In genomic region chr14:62555309-62555829, GRCm38 (mm10) we compare ENCODE assay signal across 8 mouse cellular contexts. TPM values are rescaled to one million over a fixed set of nuclear protein-coding genes. Genes with fewer than 3 reads are reported as not detected.
DNase-seq lines count a peak whose midpoint lies in the region; ATAC-seq and TF ChIP-seq lines count a peak whose summit lies in the region.

Gene Fam124a (plus strand): TSS chr14:62555737.

- TF ChIP-seq POLR2A in cerebellum, adult 2 months (IDR thresholded peaks at IDR 0.05; ENCODE audit: borderline replicate concordance, insufficient read depth, low read length) = peak; percentile 44

- peak within 1 kb of the TSS; percentile 59 for H3K9ac ChIP-seq in liver, postnatal 0 days (replicated peaks)
- H3K9ac ChIP-seq in neural tube, embryonic 15.5 days (replicated peaks) = peak within 1 kb of the TSS; percentile 71

- under 1% methylated on average over 49 of the region's 51 CpGs for WGBS in cerebellum, adult 2 months
- under 1% methylated on average over 47 of the region's 51 CpGs for WGBS in liver, postnatal 0 days (ENCODE audit: insufficient replicate concordance)
- under 1% methylated on average over 51 of the region's 51 CpGs for WGBS in neural tube, embryonic 15.5 days

- H3K36me3 ChIP-seq in liver, postnatal 0 days (replicated peaks; ENCODE audit: insufficient read depth, low read length) = no peaks in the 10 kb centered on the region
- H3K36me3 ChIP-seq in neural tube, embryonic 15.5 days = no peaks in the 10 kb centered on the region

- H3K27me3 ChIP-seq in cerebellum, adult 2 months (ENCODE audit: control insufficient read depth, insufficient read depth, low read length) = no peaks in the 10 kb centered on the region
- H3K27me3 ChIP-seq in liver, postnatal 0 days (ENCODE audit: insufficient read depth, low read length) = peaks cover 27% of the 10 kb centered on the region
- peaks cover 3% of the 10 kb centered on the region; the same call in 1 of the 2 replicates for H3K27me3 ChIP-seq in neural tube, embryonic 15.5 days (replicated peaks)

- H3K4me2 ChIP-seq in liver, postnatal 0 days (ENCODE audit: low read depth, low read length) = peak within 1 kb of the TSS; percentile 79
- H3K4me2 ChIP-seq in neural tube, embryonic 15.5 days = peak within 1 kb of the TSS; percentile 89

- H3K4me3 ChIP-seq in cerebellum, adult 2 months (replicated peaks; ENCODE audit: insufficient read depth, low read depth, low read length) = peak within 1 kb of the TSS; percentile 62
- H3K4me3 ChIP-seq in liver, postnatal 0 days (ENCODE audit: low read depth, low read length) = peak within 1 kb of the TSS; percentile 53
- peak within 1 kb of the TSS; percentile 61 for H3K4me3 ChIP-seq in neural tube, embryonic 15.5 days (replicated peaks)

- TF ChIP-seq EP300 in liver, postnatal 0 days (IDR thresholded peaks at IDR 0.05; ENCODE audit: low read depth) = no peak

- H3K27ac ChIP-seq in cerebellum, adult 2 months (ENCODE audit: insufficient read depth, low read length) = no peak within 1 kb of the TSS
- H3K27ac ChIP-seq in liver, postnatal 0 days (ENCODE audit: low read depth) = peak within 1 kb of the TSS; percentile 69
- H3K27ac ChIP-seq in neural tube, embryonic 15.5 days (replicated peaks) = peak within 1 kb of the TSS; percentile 82

- H3K9me3 ChIP-seq in liver, postnatal 0 days (ENCODE audit: low read length) = no peaks in the 10 kb centered on the region
- no peaks in the 10 kb centered on the region for H3K9me3 ChIP-seq in neural tube, embryonic 15.5 days (replicated peaks)

- DNase-seq in Muller cell, postnatal 12 days (ENCODE audit: inconsistent ontology term) = peak; percentile 91
- DNase-seq in cerebellum, adult 2 months = peak; percentile 80 to 82
- DNase-seq in heart, postnatal 36 days = peak; percentile 61 to 73
- peak; percentile 68 to 85 for DNase-seq in layer of hippocampus, adult 18-20 months (ENCODE audit: low spot score in 2 of 2)
- DNase-seq in liver, postnatal 0 days = peak; percentile 75
- peak; percentile 13 to 33 for DNase-seq in thymus, adult 18-20 months

- peak; percentile 91 for ATAC-seq in frontal cortex, adult (ENCODE audit: low TSS enrichment)
- peak; percentile 90 for ATAC-seq in liver, postnatal 0 days
- ATAC-seq in neural tube, embryonic 15.5 days (ENCODE audit: low FRiP score) = peak; percentile 94

- no peak; the same call in 1 of the 2 replicates for TF ChIP-seq CTCF in cerebellum, adult 2 months (IDR thresholded peaks at IDR 0.05; ENCODE audit: borderline replicate concordance, insufficient read depth, low read depth, low read length)
- TF ChIP-seq CTCF in liver, postnatal 0 days (IDR thresholded peaks at IDR 0.05; ENCODE audit: low read depth) = peak; percentile 2; the same call in 1 of the 2 replicates

- H3K4me1 ChIP-seq in cerebellum, adult 2 months (ENCODE audit: control insufficient read depth, insufficient read depth, low read length) = peaks cover 3% of the 10 kb centered on the region; the same call in 1 of the 2 replicates
- H3K4me1 ChIP-seq in liver, postnatal 0 days (ENCODE audit: insufficient read depth) = 0 out of 2 replicates have a peak, but pooled peaks cover 9% of the 10 kb centered on the region
- peaks cover 42% of the 10 kb centered on the region for H3K4me1 ChIP-seq in neural tube, embryonic 15.5 days

- intact Hi-C loops in heart, postnatal 36 days (cut with DNase I) = loop anchor here (5.0 to 10.0 kb wide), 2 partner anchors 209 to 422 kb away; partner anchors contain the start of gene Ints6

RNA-seq across cellular contexts. Expression of gene Fam124a, which starts in this region (rescaled TPM):
- polyA plus RNA-seq in cerebellum, adult 2 months (2012; rRNA removed) = 12.3 and 13.5 TPM in 2 replicates
- 1 to 10 TPM; 2.9 to 4.2 TPM for total RNA-seq in heart, postnatal 36 days (2021)
- 10 to 100 TPM; 13.6 to 13.9 TPM for total RNA-seq in layer of hippocampus, adult 18-20 months (2021)
- 3.0 and 3.2 TPM in 2 replicates for polyA plus RNA-seq in liver, postnatal 0 days (2015; fragmentation: Nextera tagmentation; extraction: Ambion mirVana)
- 58.4 and 71.2 TPM in 2 replicates for polyA plus RNA-seq in neural tube, embryonic 15.5 days (2015; fragmentation: Nextera tagmentation; extraction: Ambion mirVana)

Comparison
In these comparisons a context has a peak if more than half of its experiments do, and no peak if none do; other contexts are left out.
1. DNase-seq: peak in every context shown above with its lines; median percentile 91 in Muller cell, postnatal 12 days; 81 in cerebellum, adult 2 months; 76 in layer of hippocampus, adult 18-20 months; 75 in liver, postnatal 0 days; 67 in heart, postnatal 36 days; 23 in thymus, adult 18-20 months.